ENCODE assay signal across 8 mouse cellular contexts in genomic region chr15:101176284-101176680, GRCm38 (mm10). TPM values are rescaled to one million over a fixed set of nuclear protein-coding genes. Genes with fewer than 3 reads are reported as not detected.
DNase-seq lines count a peak whose midpoint lies in the region; ATAC-seq and TF ChIP-seq lines count a peak whose summit lies in the region.

No protein-coding gene starts in this region.

- peak overlapping the region; percentile 93 for H3K4me2 ChIP-seq in lung, embryonic 14.5 days
- H3K4me2 ChIP-seq in forebrain, embryonic 15.5 days (replicated peaks) = peak overlapping the region; percentile 66
- peak overlapping the region; percentile 90 for H3K4me2 ChIP-seq in limb, embryonic 13.5 days (replicated peaks)

- peak overlapping the region; percentile 90 for H3K9ac ChIP-seq in lung, embryonic 14.5 days
- peak overlapping the region; percentile 96; the same call in 1 of the 2 replicates for H3K9ac ChIP-seq in forebrain, embryonic 15.5 days (replicated peaks)
- H3K9ac ChIP-seq in limb, embryonic 13.5 days = peak overlapping the region; percentile 94

- H3K4me1 ChIP-seq in lung, embryonic 14.5 days (ENCODE audit: insufficient read depth) = peaks cover 22% of the 10 kb centered on the region; the same call in 1 of the 2 replicates
- H3K4me1 ChIP-seq in forebrain, embryonic 15.5 days = peaks cover 51% of the 10 kb centered on the region
- H3K4me1 ChIP-seq in limb, embryonic 13.5 days = peaks cover 71% of the 10 kb centered on the region

- H3K36me3 ChIP-seq in lung, embryonic 14.5 days (ENCODE audit: insufficient read depth) = no peaks in the 10 kb centered on the region
- no peaks in the 10 kb centered on the region for H3K36me3 ChIP-seq in forebrain, embryonic 15.5 days
- H3K36me3 ChIP-seq in limb, embryonic 13.5 days = no peaks in the 10 kb centered on the region; the same call in 1 of the 2 replicates

- H3K9me3 ChIP-seq in lung, embryonic 14.5 days (ENCODE audit: low read depth, low read length) = no peaks in the 10 kb centered on the region
- H3K9me3 ChIP-seq in forebrain, embryonic 15.5 days = no peaks in the 10 kb centered on the region
- no peaks in the 10 kb centered on the region for H3K9me3 ChIP-seq in limb, embryonic 13.5 days

- no peak for ATAC-seq in lung, embryonic 14.5 days (ENCODE audit: insufficient read depth)
- ATAC-seq in forebrain, embryonic 15.5 days (replicated peaks) = no peak
- no peak for ATAC-seq in limb, embryonic 13.5 days (ENCODE audit: low FRiP score, low read depth)

- TF ChIP-seq CTCF in lung, embryonic 14.5 days (IDR thresholded peaks at IDR 0.05; ENCODE audit: low read depth) = no peak

- WGBS in lung, embryonic 14.5 days = 35% methylated on average over 3 of the region's 3 CpGs
- WGBS in forebrain, embryonic 15.5 days = 44% methylated on average over 3 of the region's 3 CpGs
- WGBS in limb, embryonic 13.5 days = 48% methylated on average over 3 of the region's 3 CpGs

- H3K27me3 ChIP-seq in lung, embryonic 14.5 days (ENCODE audit: insufficient read depth, low read length) = no peaks in the 10 kb centered on the region
- H3K27me3 ChIP-seq in forebrain, embryonic 15.5 days = no peaks in the 10 kb centered on the region
- peaks cover 5% of the 10 kb centered on the region; the same call in 1 of the 2 replicates for H3K27me3 ChIP-seq in limb, embryonic 13.5 days

- intact Hi-C loops in left cerebral cortex, postnatal 36 days (cut with DNase I) = no loop called here

- peak overlapping the region; percentile 79 for H3K4me3 ChIP-seq in lung, embryonic 14.5 days (ENCODE audit: low read depth, low read length)
- H3K4me3 ChIP-seq in forebrain, embryonic 15.5 days = peak overlapping the region; percentile 79
- H3K4me3 ChIP-seq in limb, embryonic 13.5 days = peak overlapping the region; percentile 89

- no peak for DNase-seq in lung, embryonic 14.5 days
- no peak for DNase-seq in lung, adult 18-20 months
- peak; percentile 47 for DNase-seq in skeletal muscle tissue, adult 2 months (ENCODE audit: low read depth, low spot score)
- no peak for DNase-seq in urinary bladder, adult 18-20 months (ENCODE audit: low spot score in 2 of 2)
- DNase-seq in left cerebral cortex, postnatal 36 days (ENCODE audit: low spot score in 2 of 2) = no peak
- DNase-seq in thymus, postnatal 10 days (ENCODE audit: low spot score in 2 of 2) = no peak

- 0 out of 2 replicates have a peak overlapping the region, but pooled peaks have one; percentile 5 for H3K27ac ChIP-seq in lung, embryonic 14.5 days (ENCODE audit: low read depth)
- H3K27ac ChIP-seq in forebrain, embryonic 15.5 days (replicated peaks) = no peak overlapping the region
- H3K27ac ChIP-seq in limb, embryonic 13.5 days = peak overlapping the region; percentile 40

RNA-seq across cellular contexts. Expression of gene Acvr1b, which starts 2.4 kb away (rescaled TPM):
- polyA plus RNA-seq in lung, embryonic 14.5 days (2014; fragmentation: Nextera tagmentation; extraction: Ambion mirVana) = 6.3 and 6.4 TPM in 2 replicates
- 22.6 and 22.8 TPM in 2 replicates for polyA plus RNA-seq in forebrain, embryonic 15.5 days (2015; fragmentation: Nextera tagmentation; extraction: Ambion mirVana)
- 6.1 and 7.1 TPM in 2 replicates for polyA plus RNA-seq in limb, embryonic 13.5 days (2015; fragmentation: Nextera tagmentation; extraction: Ambion mirVana)
- 100 to 1,000 TPM; 110 to 118 TPM for total RNA-seq in left cerebral cortex, postnatal 36 days (2021)

RNA-seq across cellular contexts. Expression of gene Grasp, which starts 47.7 kb away (rescaled TPM):
- polyA plus RNA-seq in lung, embryonic 14.5 days (2014; fragmentation: Nextera tagmentation; extraction: Ambion mirVana) = 7.8 and 10.4 TPM in 2 replicates
- polyA plus RNA-seq in forebrain, embryonic 15.5 days (2015; fragmentation: Nextera tagmentation; extraction: Ambion mirVana) = 1.3 and 1.7 TPM in 2 replicates
- polyA plus RNA-seq in limb, embryonic 13.5 days (2015; fragmentation: Nextera tagmentation; extraction: Ambion mirVana) = 5.7 and 6.0 TPM in 2 replicates
- 10 to 100 TPM; 76.3 to 89.5 TPM for total RNA-seq in left cerebral cortex, postnatal 36 days (2021)

RNA-seq across cellular contexts. Expression of gene Acvrl1, which starts 48.0 kb away (rescaled TPM):
- 34.4 and 39.0 TPM in 2 replicates for polyA plus RNA-seq in lung, embryonic 14.5 days (2014; fragmentation: Nextera tagmentation; extraction: Ambion mirVana)
- polyA plus RNA-seq in forebrain, embryonic 15.5 days (2015; fragmentation: Nextera tagmentation; extraction: Ambion mirVana) = 6.5 and 6.7 TPM in 2 replicates
- 9.6 TPM in 2 replicates for polyA plus RNA-seq in limb, embryonic 13.5 days (2015; fragmentation: Nextera tagmentation; extraction: Ambion mirVana)
- total RNA-seq in left cerebral cortex, postnatal 36 days (2021) = 10 to 100 TPM; 13.2 to 16.7 TPM
